Mouse (Mus musculus): ENCODE data around the gene Umad1. TPM values are rescaled to one million over a fixed set of nuclear protein-coding genes. Genes with fewer than 3 reads are reported as not detected.
A peak's percentile ranks its signal among the peaks of the same experiment; 100 is the strongest.

Gene Umad1
- polyA plus RNA-seq (2015; fragmentation: Nextera tagmentation; extraction: Ambion mirVana), result 55.1 and 57.4 TPM in 2 replicates

DNA sequence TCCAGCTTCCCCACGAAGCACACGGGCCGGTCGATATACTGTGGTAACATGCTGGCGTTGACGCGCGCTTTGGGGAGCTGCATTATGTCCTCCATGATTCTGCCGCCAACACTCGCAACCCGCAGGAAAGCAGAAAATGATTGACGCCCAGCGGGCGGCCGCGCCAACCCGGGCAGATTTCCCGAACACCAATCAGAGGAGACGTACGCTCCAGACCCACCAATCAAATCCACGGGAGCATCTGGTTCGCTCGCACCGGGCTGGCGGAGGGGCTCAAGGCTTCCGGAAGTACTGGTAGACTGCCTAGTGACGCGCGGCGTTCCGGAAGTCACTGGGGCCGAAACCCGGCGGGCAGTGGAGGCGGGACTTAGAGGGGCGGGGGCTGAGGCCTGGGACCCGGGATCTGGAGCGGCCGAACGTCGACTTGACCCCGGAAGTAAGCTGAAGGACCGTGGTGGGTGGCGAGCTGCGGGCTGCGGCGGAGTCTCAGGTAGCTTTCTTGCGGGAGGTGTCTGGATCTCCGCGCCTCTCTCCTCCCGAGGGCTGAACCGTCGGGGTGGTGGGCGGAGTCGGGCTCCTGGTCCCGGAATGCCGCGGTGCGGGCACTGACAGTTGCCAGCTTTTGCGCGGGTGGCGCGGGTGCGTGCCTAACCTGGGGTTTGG is at the start of gene Umad1, which contains the start of the genes Rpa3 and Gm45062:
Umad1 (plus strand) TSS at position 285 of the 663 bp plus-strand sequence.
Rpa3 (minus strand) TSS at position 170 of the 663 bp plus-strand sequence.
Gm45062 (plus strand) TSS at position 447 of the 663 bp plus-strand sequence.
- ATAC-seq (ENCODE audit: low FRiP score, low read depth), result peak; percentile 100
- Histone ChIP-seq H3K9ac (peak within 1 kb of the TSS; percentile 84), H3K4me3 (peak within 1 kb of the TSS; percentile 95), H3K27me3 (no peaks in the 10 kb centered on the region), H3K4me2 (peak within 1 kb of the TSS; percentile 73), H3K27ac (replicated peaks) (peak within 1 kb of the TSS; percentile 94), H3K4me1 (replicated peaks) (peaks cover 20% of the 10 kb centered on the region), H3K9me3 (no peaks in the 10 kb centered on the region), H3K36me3 (peaks cover 13% of the 10 kb centered on the region; the same call in 1 of the 2 replicates)
- under 1% methylated on average over 64 of the region's 64 CpGs for WGBS

DNA sequence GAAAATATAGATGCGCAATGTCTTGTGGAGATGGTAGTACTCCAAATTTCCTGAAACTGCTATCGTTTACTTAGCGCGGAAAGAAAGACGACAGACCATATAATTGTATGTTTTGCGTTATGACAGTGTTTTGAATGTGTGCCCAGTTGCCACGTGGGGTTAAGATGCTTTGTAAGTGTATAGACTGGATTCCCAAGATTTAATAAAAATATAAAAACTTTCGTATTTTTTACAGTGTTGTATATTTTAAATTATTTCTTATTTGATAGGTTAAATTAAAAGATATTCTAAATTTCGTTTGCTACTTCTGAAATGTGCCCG is 49.3 kb upstream of the Umad1 start:
- peaks cover 7% of the 10 kb centered on the region for H3K36me3 ChIP-seq
- no peaks in the 10 kb centered on the region for H3K27me3 ChIP-seq
- 10% methylated on average over 10 of the region's 10 CpGs for WGBS
- peaks cover 14% of the 10 kb centered on the region for H3K4me1 ChIP-seq (replicated peaks)
- ATAC-seq (ENCODE audit: low FRiP score, low read depth), result peak; percentile 6; the same call in 1 of the 2 replicates
- H3K9ac ChIP-seq, result peak overlapping the region; percentile 76
- peak overlapping the region; percentile 65 for H3K4me2 ChIP-seq
- H3K4me3 ChIP-seq, result peak overlapping the region; percentile 63
- H3K9me3 ChIP-seq, result no peaks in the 10 kb centered on the region
- peak overlapping the region; percentile 90 for H3K27ac ChIP-seq (replicated peaks)

DNA sequence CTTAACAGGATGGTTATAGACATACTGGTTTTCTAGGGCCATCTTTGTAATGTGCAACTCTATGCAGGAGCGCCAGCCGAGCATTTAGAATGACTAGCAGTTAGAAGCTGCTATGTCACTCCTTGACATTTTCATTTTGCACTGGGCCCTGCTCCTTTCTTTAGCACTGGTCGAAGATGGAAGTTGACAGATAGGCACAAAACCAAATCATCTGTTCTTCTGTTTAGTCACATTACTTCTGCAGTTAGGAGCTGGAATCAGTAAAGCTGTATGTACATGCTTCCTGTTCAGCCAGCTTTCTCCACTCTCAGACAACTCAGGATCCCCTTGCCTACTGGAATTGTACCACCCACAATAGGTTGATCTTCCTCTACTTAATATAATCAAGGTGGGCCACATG is 48.4 kb upstream of the Umad1 start:
- H3K9me3 ChIP-seq, result no peaks in the 10 kb centered on the region
- peaks cover 14% of the 10 kb centered on the region for H3K4me1 ChIP-seq (replicated peaks)
- peak overlapping the region; percentile 65 for H3K4me2 ChIP-seq
- H3K27ac ChIP-seq (replicated peaks), result no peak overlapping the region
- no peak overlapping the region for H3K9ac ChIP-seq
- H3K36me3 ChIP-seq, result peaks cover 16% of the 10 kb centered on the region
- no peaks in the 10 kb centered on the region for H3K27me3 ChIP-seq
- no peak for ATAC-seq (ENCODE audit: low FRiP score, low read depth)
- WGBS, result 77% methylated on average over 3 of the region's 3 CpGs
- H3K4me3 ChIP-seq, result peak overlapping the region; percentile 63; the same call in 1 of the 2 replicates

DNA sequence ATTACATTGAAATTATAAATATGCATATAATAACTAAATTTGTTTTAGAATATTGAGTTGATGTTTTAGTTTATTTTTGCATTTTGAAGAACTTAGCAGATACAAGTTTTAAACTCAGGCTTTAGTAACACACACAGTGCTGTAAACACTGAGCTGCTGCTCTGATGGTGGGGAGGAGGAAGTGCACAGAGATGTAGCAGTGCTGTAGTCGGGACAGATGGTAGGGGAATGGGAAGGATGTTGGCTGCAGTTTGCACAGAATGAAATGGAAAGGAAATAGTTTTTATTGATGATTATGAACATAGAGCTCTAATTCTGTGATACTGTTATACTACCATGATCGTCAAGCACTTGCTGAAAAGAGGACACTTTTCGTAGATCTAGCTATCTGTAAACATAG is 32.1 kb upstream of the Umad1 start:
- H3K4me3 ChIP-seq, result no peak overlapping the region
- no peaks in the 10 kb centered on the region for H3K4me1 ChIP-seq (replicated peaks)
- WGBS, result 87% methylated on average over 3 of the region's 3 CpGs
- H3K4me2 ChIP-seq, result no peak overlapping the region
- no peak overlapping the region for H3K27ac ChIP-seq (replicated peaks)
- no peaks in the 10 kb centered on the region for H3K9me3 ChIP-seq
- H3K27me3 ChIP-seq, result no peaks in the 10 kb centered on the region
- H3K36me3 ChIP-seq, result peaks cover 16% of the 10 kb centered on the region
- no peak for ATAC-seq (ENCODE audit: low FRiP score, low read depth)
- H3K9ac ChIP-seq, result no peak overlapping the region

DNA sequence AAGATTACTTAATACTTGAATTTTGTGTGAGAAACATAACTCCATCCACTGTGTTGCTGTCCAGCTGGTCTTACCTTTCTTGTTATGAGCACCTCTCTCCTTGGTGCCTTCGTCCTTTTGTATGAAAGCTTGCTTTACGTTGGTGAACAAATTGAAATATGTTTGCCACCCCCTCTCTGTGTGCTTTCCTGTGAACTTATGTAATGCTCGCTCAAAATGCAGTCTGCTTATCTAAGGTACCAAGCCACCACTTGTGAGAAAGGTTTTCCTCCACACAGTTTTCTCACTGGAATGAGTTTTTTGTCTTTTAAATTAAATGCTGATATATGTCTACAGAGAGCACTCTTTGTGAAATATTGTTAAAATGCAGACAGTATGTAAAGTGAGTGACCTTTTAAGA is 30.5 kb upstream of the Umad1 start:
- no peaks in the 10 kb centered on the region for H3K27me3 ChIP-seq
- H3K9me3 ChIP-seq, result no peaks in the 10 kb centered on the region
- H3K36me3 ChIP-seq, result peaks cover 26% of the 10 kb centered on the region
- no peaks in the 10 kb centered on the region for H3K4me1 ChIP-seq (replicated peaks)
- ATAC-seq (ENCODE audit: low FRiP score, low read depth), result no peak
- no peak overlapping the region for H3K4me3 ChIP-seq
- no peak overlapping the region for H3K4me2 ChIP-seq
- no peak overlapping the region for H3K9ac ChIP-seq
- H3K27ac ChIP-seq (replicated peaks), result no peak overlapping the region
- WGBS, result 91% methylated on average over 3 of the region's 3 CpGs

DNA sequence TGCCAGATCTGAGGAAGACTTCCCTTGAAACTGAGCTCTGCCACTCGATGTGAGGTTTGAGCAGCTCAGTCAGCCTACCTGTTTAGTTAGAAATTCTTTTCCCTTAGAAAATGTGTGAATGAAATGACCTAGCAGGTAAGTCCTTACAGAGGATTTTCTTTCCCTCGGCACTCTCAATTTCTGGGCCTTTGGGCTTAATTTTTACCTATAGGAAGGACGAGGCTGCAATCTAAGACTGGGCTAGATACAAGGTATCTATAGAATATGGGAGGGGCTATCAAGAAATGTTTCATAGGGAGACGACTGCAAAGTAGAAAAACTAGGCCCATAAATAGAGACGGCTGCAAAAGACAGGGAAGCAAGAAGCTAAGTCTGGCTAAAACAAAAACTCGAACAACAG is 772 bp upstream of the Umad1 start:
- WGBS, result 12% methylated on average over 6 of the region's 6 CpGs
- Histone ChIP-seq H3K36me3 (peaks cover 13% of the 10 kb centered on the region; the same call in 1 of the 2 replicates), H3K27ac (replicated peaks) (peak overlapping the region; percentile 84), H3K4me3 (peak overlapping the region; percentile 95), H3K9ac (peak overlapping the region; percentile 60), H3K9me3 (no peaks in the 10 kb centered on the region), H3K4me1 (replicated peaks) (peaks cover 20% of the 10 kb centered on the region), H3K27me3 (no peaks in the 10 kb centered on the region), H3K4me2 (peak overlapping the region; percentile 72)
- ATAC-seq (ENCODE audit: low FRiP score, low read depth), result no peak

DNA sequence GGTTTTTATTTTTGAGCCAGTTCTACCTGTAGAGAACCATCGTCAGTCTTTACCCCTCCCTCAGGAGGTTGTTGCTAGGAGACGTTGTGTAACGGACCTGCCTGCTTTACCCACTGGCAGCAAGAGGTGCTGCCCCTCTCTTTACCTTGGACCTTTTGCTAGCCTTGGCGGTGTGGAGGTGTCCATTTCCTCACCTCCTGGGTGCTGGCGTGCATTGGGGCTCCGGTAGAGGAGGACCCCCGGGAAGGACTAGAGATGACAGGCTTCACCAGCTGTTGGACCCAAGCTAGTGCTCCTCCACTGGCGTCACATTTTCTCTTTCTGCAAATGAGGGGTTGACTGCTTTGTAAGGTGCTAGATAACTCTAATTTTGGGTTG is 568 bp downstream of the Umad1 start:
- under 1% methylated on average over 8 of the region's 8 CpGs for WGBS
- Histone ChIP-seq H3K4me3 (peak overlapping the region; percentile 95), H3K4me2 (peak overlapping the region; percentile 73), H3K36me3 (peaks cover 8% of the 10 kb centered on the region; the same call in 1 of the 2 replicates), H3K27me3 (no peaks in the 10 kb centered on the region), H3K27ac (replicated peaks) (peak overlapping the region; percentile 94), H3K4me1 (replicated peaks) (peaks cover 20% of the 10 kb centered on the region), H3K9ac (peak overlapping the region; percentile 84), H3K9me3 (no peaks in the 10 kb centered on the region)
- ATAC-seq (ENCODE audit: low FRiP score, low read depth), result no peak

DNA sequence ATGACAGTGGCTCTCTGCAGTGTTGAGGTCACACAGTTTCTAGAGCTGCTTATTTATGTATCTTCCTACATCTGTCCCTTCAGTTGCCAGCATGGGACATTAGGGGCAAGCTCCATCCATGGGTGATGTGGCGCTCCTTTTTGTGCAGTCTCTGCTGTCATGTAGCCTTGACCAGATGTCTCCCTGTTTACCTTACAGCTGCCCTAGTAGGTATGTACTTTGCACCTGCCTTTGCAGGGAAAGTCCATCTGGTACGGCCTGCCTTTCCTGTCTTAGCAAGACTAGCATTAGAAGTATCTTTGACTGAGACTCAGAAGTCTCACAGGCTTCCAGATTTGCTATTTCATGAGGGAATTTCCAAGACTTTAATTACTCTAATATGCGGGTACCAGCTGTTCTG is 12.0 kb downstream of the Umad1 start:
- Histone ChIP-seq H3K9me3 (no peaks in the 10 kb centered on the region), H3K27me3 (no peaks in the 10 kb centered on the region), H3K36me3 (peaks cover 8% of the 10 kb centered on the region), H3K9ac (no peak overlapping the region), H3K27ac (replicated peaks) (no peak overlapping the region), H3K4me1 (replicated peaks) (0 out of 2 replicates have a peak, but pooled peaks cover 4% of the 10 kb centered on the region), H3K4me2 (no peak overlapping the region), H3K4me3 (no peak overlapping the region)
- WGBS, result 89% methylated on average over 3 of the region's 3 CpGs
- no peak for ATAC-seq (ENCODE audit: low FRiP score, low read depth)

DNA sequence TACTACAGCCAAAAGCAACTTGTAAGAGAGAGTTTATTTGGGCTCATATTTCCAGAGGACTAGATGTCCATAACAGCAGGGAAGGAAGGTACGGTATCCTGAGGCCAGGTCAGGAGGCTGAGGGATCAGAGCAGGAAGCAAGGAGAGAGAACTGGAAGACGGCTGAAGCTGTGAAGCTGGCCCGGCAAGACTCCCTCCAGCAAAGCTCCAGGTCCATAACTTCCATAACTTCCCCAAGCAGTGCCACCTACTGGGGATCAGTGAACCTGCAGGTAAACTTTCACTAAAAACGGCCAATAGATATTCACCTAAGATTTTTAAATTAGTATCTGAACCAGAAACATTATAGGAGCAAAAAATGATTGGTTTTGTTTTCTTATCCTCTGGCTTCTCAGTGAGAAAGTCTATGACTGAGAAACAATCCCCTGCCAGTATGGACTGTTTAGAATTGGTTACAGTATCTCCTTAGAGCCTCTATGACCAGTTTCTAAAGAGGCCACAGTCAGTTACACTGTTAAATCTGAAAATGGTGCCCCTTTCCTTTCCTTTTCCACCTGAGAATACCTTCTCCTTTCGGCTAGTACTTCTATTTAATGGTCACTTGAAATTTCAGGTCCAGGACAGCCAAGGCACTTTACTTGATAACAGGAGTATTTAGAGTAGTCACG is 15.4 kb downstream of the Umad1 start:
- Histone ChIP-seq H3K36me3 (peaks cover 8% of the 10 kb centered on the region), H3K4me3 (no peak overlapping the region), H3K27me3 (no peaks in the 10 kb centered on the region), H3K4me1 (replicated peaks) (0 out of 2 replicates have a peak, but pooled peaks cover 4% of the 10 kb centered on the region), H3K9me3 (no peaks in the 10 kb centered on the region), H3K4me2 (no peak overlapping the region), H3K27ac (replicated peaks) (no peak overlapping the region), H3K9ac (no peak overlapping the region)
- ATAC-seq (ENCODE audit: low FRiP score, low read depth), result no peak
- 43% methylated on average over 6 of the region's 6 CpGs for WGBS

DNA sequence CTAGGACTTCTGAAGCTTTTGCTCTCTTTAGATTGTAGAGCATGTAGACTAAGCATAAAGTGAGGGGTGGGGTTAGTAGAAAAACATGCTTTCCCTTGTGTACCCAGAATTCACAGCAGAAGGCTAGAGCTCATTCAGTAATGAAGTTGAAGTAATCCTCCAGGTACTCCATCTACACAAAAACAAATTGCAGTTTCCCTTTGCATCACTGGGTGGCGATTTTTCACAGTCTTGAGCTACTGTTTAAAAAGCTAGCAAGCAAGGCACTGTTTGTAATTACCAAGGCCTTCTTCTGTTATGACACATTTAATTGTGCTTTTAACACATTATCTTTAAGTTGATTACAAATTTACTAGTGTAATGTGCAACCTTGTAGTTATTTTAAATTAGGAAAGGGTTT is 16.0 kb downstream of the Umad1 start:
- no peak overlapping the region for H3K4me2 ChIP-seq
- peaks cover 8% of the 10 kb centered on the region for H3K36me3 ChIP-seq
- no peaks in the 10 kb centered on the region for H3K9me3 ChIP-seq
- no peak overlapping the region for H3K4me3 ChIP-seq
- WGBS, result 8% methylated on average over 1 of the region's 1 CpGs
- ATAC-seq (ENCODE audit: low FRiP score, low read depth), result peak; percentile 75; the same call in 1 of the 2 replicates
- H3K27ac ChIP-seq (replicated peaks), result no peak overlapping the region
- no peaks in the 10 kb centered on the region for H3K27me3 ChIP-seq
- no peak overlapping the region for H3K9ac ChIP-seq
- 0 out of 2 replicates have a peak, but pooled peaks cover 4% of the 10 kb centered on the region for H3K4me1 ChIP-seq (replicated peaks)

DNA sequence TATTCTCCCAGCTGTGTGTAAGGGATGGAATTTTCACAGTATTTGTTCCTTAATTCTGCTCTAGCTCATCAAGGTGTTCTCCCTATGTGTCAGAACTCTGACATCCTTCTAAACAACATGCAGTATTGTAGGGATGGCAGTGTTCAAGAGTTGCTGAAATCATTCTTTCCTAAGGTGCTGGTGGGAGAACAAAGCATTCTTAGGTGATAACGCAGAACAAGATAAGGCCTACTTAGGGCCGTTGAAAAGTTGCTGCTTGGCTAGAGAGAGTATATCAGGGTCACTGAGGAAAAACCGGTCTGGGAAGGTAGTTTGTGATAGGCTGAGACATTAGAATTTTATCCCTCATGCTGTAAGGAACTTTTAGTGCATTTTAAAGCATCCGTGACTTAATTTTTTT is 17.3 kb downstream of the Umad1 start:
- Histone ChIP-seq H3K27me3 (no peaks in the 10 kb centered on the region), H3K4me3 (no peak overlapping the region), H3K36me3 (peaks cover 8% of the 10 kb centered on the region), H3K9me3 (no peaks in the 10 kb centered on the region), H3K4me2 (no peak overlapping the region), H3K4me1 (replicated peaks) (0 out of 2 replicates have a peak, but pooled peaks cover 4% of the 10 kb centered on the region), H3K27ac (replicated peaks) (no peak overlapping the region), H3K9ac (no peak overlapping the region)
- 92% methylated on average over 4 of the region's 4 CpGs for WGBS
- no peak for ATAC-seq (ENCODE audit: low FRiP score, low read depth)

DNA sequence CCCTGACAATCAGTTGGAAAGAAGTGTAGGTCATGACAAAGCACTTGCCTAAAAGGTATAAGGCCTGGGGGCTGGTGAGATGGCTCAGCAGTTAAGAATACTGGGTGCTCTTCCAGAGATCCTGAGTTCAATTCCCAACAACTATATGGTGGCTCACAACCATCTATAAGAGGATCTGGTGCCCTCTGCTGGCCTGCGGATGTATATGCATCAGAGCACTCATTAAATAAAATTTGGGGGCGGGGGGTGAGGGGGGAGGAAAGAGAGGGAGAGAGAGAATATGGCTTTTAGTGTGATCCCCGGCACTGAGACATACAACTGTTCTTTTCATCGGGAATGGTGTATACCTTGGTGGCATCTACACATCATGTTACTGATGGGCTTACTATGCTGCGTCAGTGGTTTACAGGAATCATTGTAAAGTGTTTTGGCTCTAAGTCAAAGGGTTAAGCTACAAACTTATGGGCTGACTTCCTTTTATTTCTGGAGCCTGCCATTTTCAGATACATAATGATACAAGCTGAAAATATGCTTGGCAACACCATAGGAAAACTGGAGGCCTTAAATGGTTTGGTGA is 19.4 kb downstream of the Umad1 start:
- Histone ChIP-seq H3K27me3 (no peaks in the 10 kb centered on the region), H3K27ac (replicated peaks) (no peak overlapping the region), H3K4me2 (no peak overlapping the region), H3K36me3 (no peaks in the 10 kb centered on the region), H3K4me1 (replicated peaks) (0 out of 2 replicates have a peak, but pooled peaks cover 4% of the 10 kb centered on the region), H3K4me3 (no peak overlapping the region), H3K9me3 (no peaks in the 10 kb centered on the region), H3K9ac (no peak overlapping the region)
- WGBS, result 72% methylated on average over 5 of the region's 5 CpGs
- ATAC-seq (ENCODE audit: low FRiP score, low read depth), result no peak
